Comparison of ENCODE assay signal across 20 mouse cellular contexts in genomic region chr2:117087458-117087820, GRCm38 (mm10). TPM values are rescaled to one million over a fixed set of nuclear protein-coding genes. Genes with fewer than 3 reads are reported as not detected.
DNase-seq lines count a peak whose midpoint lies in the region; ATAC-seq and TF ChIP-seq lines count a peak whose summit lies in the region.
"Had no signal": no experiment of that assay in that cellular context is flagged by ENCODE, and none has a peak within 500 bp of the region (broad histone marks: within the 10 kb centered on the region; RNA-seq: fewer than 3 reads in every experiment).

No protein-coding gene starts in this region.

- H3K9me3 ChIP-seq in intestine, embryonic 16.5 days (ENCODE audit: control insufficient read depth, low read length), result no peaks in the 10 kb centered on the region
- H3K9me3 ChIP-seq: heart, embryonic 12.5 days; midbrain, embryonic 13.5 days; neural tube, embryonic 15.5 days had no signal

- POLR2A ChIA-PET in Patski (lab: Charles Lee), result interaction anchor here (0.6 kb wide), 1 partner anchor 72 kb away, joined by 3 read pairs; no protein-coding TSS in a partner anchor

- peak; percentile 33 for DNase-seq in kidney, adult 2 months
- DNase-seq in kidney, postnatal 10 days, result no peak
- peak; percentile 75 for DNase-seq in 3T3-L1 (ENCODE audit: low read depth, low spot score)
- DNase-seq in Patski (ENCODE audit: low read depth, low spot score), result no peak
- DNase-seq in left cerebral cortex, adult 2 months (ENCODE audit: extremely low spot score in 1 of 2, low spot score in 2 of 2), result no peak
- no peak for DNase-seq in testis, postnatal 10 days (ENCODE audit: low spot score)
- DNase-seq in left cerebral cortex, adult 9 months (ENCODE audit: low spot score in 2 of 2), result no peak
- DNase-seq: adrenal gland, adult 2 months; cerebellum, postnatal 25 days; gastrocnemius, postnatal 25 days; heart, postnatal 36 days; thymus, adult 18-20 months had no signal

- ATAC-seq in Patski, result peak; percentile 44
- peak; percentile 77 for ATAC-seq in intestine, embryonic 16.5 days
- ATAC-seq: midbrain, embryonic 13.5 days had no signal

- no peaks in the 10 kb centered on the region for H3K36me3 ChIP-seq in kidney, adult 2 months (ENCODE audit: control insufficient read depth, insufficient read depth, low read length)
- no peaks in the 10 kb centered on the region for H3K36me3 ChIP-seq in intestine, embryonic 16.5 days (ENCODE audit: control insufficient read depth, insufficient read depth, low read length)
- H3K36me3 ChIP-seq: heart, embryonic 12.5 days; midbrain, embryonic 13.5 days; neural tube, embryonic 15.5 days had no signal

- no peak overlapping the region for H3K9ac ChIP-seq in intestine, embryonic 16.5 days (ENCODE audit: low read depth, low read length)
- H3K9ac ChIP-seq: heart, embryonic 12.5 days; liver, embryonic 14.5 days; midbrain, embryonic 13.5 days; neural tube, embryonic 15.5 days had no signal

- TF ChIP-seq CTCF in kidney, adult 2 months (conservative IDR thresholded peaks at IDR 0.05; ENCODE audit: insufficient read depth, insufficient read length, low read depth, low read length), result no peak
- no peak for TF ChIP-seq CTCF in Patski (IDR thresholded peaks at IDR 0.05)
- TF ChIP-seq CTCF in left cerebral cortex, adult 2 months (IDR thresholded peaks at IDR 0.05), result no peak

- 32% methylated on average over 4 of the region's 4 CpGs for WGBS in kidney, adult 2 months
- WGBS in intestine, embryonic 16.5 days, result 59% methylated on average over 4 of the region's 4 CpGs

- TF ChIP-seq POLR2A in kidney, adult 2 months (IDR thresholded peaks at IDR 0.05; ENCODE audit: low read depth, low read length), result no peak

- in situ Hi-C loops in Patski (cut with MboI; ENCODE audit: low pct_unique_long_range_greater_than_20kb), result no loop called here

- H3K4me1 ChIP-seq in kidney, adult 2 months (ENCODE audit: control insufficient read depth, insufficient read depth, low read length), result peaks cover 3% of the 10 kb centered on the region; the same call in 1 of the 2 replicates
- peaks cover 13% of the 10 kb centered on the region for H3K4me1 ChIP-seq in intestine, embryonic 16.5 days (ENCODE audit: control insufficient read depth, insufficient read depth, low read length)

- CTCF ChIA-PET in Patski (lab: Charles Lee), result no interaction called here

- no peak overlapping the region for H3K4me3 ChIP-seq in kidney, adult 2 months (ENCODE audit: insufficient read depth, low read depth, low read length)
- H3K4me3 ChIP-seq in intestine, embryonic 16.5 days (ENCODE audit: low read length), result no peak overlapping the region
- H3K4me3 ChIP-seq in left cerebral cortex, adult 2 months, result no peak overlapping the region
- H3K4me3 ChIP-seq: erythroblast, embryonic 14.5 days; heart, embryonic 12.5 days; midbrain, embryonic 13.5 days; myocyte; neural tube, embryonic 15.5 days had no signal

- intact Hi-C loops in left cerebral cortex, adult 2 months (cut with DNase I), result no loop called here

- H3K27ac ChIP-seq in kidney, adult 2 months (ENCODE audit: insufficient read depth, low read depth, low read length), result no peak overlapping the region
- 0 out of 2 replicates have a peak overlapping the region, but pooled peaks have one; percentile 3 for H3K27ac ChIP-seq in intestine, embryonic 16.5 days (ENCODE audit: low read length)
- no peak overlapping the region for H3K27ac ChIP-seq in left cerebral cortex, adult 2 months
- H3K27ac ChIP-seq: liver, embryonic 14.5 days; macrophage; midbrain, embryonic 13.5 days; neural tube, embryonic 15.5 days had no signal

- no peak overlapping the region for H3K4me2 ChIP-seq in intestine, embryonic 16.5 days (ENCODE audit: low read depth, low read length)
- H3K4me2 ChIP-seq: heart, embryonic 12.5 days; midbrain, embryonic 13.5 days; neural tube, embryonic 15.5 days had no signal

- no peaks in the 10 kb centered on the region; the same call in 1 of the 2 replicates for H3K27me3 ChIP-seq in kidney, adult 2 months (replicated peaks; ENCODE audit: control insufficient read depth, insufficient read depth, low read length)
- no peaks in the 10 kb centered on the region for H3K27me3 ChIP-seq in Patski
- no peaks in the 10 kb centered on the region for H3K27me3 ChIP-seq in intestine, embryonic 16.5 days (replicated peaks; ENCODE audit: control insufficient read depth, insufficient read depth, low read length)
- H3K27me3 ChIP-seq: heart, embryonic 12.5 days; midbrain, embryonic 13.5 days; neural tube, embryonic 15.5 days had no signal

RNA-seq across cellular contexts. Expression of gene Spred1, which starts 33.7 kb away (rescaled TPM):
- polyA plus RNA-seq in kidney, adult 2 months (2012; rRNA removed), result 3.8 and 5.2 TPM in 2 replicates
- polyA plus RNA-seq in Patski (2021), result 43.9 TPM
- polyA plus RNA-seq in intestine, embryonic 16.5 days (2015; fragmentation: Nextera tagmentation; extraction: Ambion mirVana), result 4.6 TPM in 2 replicates
- 100 to 1,000 TPM; 164 to 174 TPM for total RNA-seq in left cerebral cortex, adult 2 months (2021)

Comparison
In these comparisons a context has a peak if more than half of its experiments do, and no peak if none do; other contexts are left out.
1. DNase-seq: peak in kidney, adult 2 months (single experiment) and 3T3-L1 (single experiment); none in kidney, postnatal 10 days (single experiment), Patski (single experiment), left cerebral cortex, adult 2 months (0 of 2), testis, postnatal 10 days (single experiment) and left cerebral cortex, adult 9 months (0 of 2).